Mouse (Mus musculus) spleen, postnatal 4 days (tissue): ENCODE measurements around the gene Gm11985.
A peak's percentile ranks its signal among the peaks of the same experiment; 100 is the strongest.
"Not testable (repeated sequence)": the region's sequence is repeated elsewhere in the genome, so short reads cannot be mapped to it uniquely, and the experiment has no call there.

Experiments
- DNase-seq, 2 experiments: peaks; one replicate each; pipeline ENCODE4 v3.0.0; 2022; ENCODE audit warnings: low spot score in 2 of 2

Gm11985 gene

DNA sequence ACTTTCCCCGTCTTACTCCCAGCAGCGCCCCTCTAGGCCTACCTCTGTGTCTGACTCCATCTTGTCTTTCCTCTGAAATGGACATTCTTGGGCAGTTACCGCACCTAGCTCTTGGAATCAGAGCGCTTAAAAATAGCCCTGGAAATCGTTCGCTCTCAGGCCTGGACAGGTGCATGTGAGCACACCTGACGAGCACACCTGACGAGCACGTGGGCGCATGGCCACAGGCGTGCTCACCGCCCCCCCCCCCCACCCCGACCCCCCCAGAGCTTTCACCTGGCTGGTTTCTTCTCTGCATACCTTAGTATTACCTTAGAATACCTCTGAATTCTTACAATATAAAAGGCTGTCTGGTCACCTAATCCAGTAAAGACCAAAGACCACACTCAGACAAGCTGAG lies at the start of gene Gm11985:
Gene Gm11985 (minus strand): TSS at position 101 of the 400 bp plus-strand sequence.
- no peak for DNase-seq

DNA sequence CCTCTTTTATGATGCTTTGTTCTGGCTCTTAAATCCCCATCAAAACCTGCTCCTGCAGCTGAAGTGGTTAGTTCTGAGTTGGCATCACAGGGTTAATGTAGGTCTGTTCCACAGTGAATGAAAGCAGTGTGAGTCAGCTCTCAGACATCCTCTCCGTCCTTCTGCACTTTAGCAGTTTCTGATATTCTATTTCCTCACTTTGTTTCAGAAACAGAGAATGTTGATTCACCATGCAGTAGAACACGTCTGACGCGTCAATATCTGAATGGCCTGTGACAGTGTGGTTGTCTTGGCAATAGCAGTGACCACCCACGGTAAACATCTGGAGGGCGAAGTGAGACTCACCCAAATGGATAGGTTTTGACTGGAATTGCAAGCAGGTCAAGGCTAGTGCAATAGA lies 49.3 kb upstream of the Gm11985 start:
- no peak for DNase-seq

DNA sequence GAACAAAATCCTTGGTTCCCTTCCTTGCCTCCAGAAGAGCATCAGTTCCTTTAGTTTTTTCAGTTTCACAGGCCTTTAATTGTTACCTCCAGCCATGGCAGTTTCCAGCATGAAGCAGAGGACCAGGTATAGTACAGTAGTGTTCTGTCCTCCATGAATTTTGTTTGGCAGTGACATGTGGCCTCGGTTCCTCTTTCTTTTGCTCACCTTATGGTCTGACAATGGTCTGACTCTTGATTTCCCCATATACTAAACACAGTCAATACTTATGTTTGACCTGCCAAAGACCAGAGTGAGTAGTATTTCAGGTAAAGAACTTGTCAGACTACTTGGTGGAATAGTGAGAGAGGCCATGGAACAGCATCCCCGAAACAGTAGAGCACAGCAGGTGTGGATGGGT lies 48.4 kb upstream of the Gm11985 start:
- DNase-seq: no peak

DNA sequence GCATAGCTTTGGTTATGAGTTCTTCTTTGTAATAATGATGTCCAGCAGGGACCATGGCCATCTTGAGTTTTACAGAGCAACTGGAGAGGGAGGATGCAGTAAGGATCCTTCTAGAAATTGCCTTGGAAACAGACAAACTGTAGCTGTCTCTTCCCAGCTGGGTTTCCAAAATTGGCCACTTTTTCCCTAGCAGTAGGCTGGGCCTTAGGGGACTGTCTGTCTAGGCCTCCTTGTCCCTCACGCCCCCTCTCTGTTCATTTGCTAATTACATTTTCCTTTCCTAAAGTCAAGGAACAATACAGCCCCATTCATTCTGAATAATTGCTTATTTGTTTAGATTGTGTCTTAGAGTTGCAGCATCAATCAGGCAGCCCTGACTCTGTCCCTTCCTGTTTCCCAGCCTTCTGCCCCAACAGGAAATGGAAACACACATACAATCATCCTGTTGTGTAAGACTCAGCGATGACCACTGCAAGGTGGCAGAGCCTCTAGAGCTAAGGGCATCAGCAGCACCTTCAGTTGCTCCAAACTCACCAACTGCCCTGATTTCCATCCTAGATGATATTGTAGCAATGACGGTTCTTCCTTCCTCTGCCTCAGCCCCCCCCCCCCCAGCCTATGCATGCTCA lies 46.7 kb upstream of the Gm11985 start:
- no peak for DNase-seq

DNA sequence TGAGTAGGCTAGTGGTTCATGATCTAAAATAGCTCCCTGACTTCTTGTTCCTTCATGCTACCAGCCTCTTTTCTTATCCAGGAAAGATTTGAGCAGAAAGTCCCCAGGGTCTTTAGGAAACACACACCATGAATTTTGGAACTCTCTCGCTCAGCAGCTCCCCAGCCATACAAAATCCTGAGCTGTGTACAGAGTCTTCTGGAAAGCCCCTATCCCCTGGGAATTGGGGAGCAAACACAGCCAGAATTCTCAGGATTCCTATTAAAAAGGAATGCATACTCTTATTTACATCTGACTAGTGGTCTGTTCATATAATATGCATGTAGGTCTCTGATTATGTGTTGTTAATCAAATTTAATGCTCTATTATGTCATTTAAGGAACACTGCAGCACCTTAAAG lies 46.1 kb upstream of the Gm11985 start:
- no peak for DNase-seq

DNA sequence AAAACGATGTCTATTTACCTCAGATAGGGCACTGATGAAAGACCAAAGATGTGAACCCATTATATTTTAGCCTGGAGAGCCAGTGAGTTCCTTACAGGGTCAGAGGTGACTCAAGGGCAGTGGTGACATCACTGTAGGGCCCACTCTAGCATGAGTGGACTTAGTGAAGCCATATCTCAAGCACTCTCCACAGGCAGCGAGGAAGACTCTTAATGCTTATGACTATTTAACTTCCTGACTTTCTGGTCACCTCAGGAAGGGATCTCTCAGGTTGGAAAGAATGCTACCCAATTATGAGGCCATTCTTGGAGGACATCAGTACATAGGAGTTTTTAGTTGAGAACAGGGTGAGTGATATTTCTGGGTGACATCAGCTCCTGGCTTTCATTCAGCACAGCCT lies 45.0 kb upstream of the Gm11985 start:
- no peak for DNase-seq

DNA sequence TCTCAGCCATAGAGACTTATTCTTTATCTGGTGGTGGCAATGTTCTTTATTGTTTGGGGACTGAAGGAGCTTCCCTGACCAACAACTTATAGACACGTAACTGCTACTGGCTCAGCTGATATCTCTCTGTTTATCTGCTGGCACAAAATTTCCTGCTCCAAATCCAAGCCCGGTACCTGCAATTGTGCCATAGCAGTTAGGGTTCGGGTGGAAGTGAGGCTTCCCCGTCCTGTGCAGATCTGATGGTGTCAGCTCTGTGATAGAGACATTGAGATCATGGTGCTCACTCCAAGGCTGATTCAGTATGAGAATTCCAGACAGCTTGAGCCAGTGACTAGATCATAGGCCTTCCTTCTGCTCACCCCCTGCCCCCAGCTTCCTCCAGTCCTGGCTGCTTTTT lies 43.6 kb upstream of the Gm11985 start:
- DNase-seq: no peak

DNA sequence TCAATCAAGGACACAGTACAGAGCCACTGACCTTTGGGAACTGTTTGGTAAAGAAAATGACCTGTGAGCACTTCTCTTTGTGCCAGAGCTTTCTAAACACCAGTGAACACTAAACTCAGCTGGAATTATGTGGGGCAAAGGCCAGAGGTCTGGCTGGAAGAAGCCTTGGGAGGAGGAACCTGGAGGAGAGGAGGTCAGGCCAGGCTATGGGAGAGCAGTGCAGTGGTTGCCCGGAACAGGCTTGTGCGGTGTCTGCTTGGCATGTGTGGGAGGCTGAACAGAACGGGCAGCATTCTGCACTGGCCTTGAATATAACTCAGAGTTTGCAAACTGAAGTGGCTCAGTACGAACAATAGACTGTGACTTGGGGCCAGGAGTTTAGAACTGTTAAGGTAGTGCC lies 41.6 kb upstream of the Gm11985 start:
- no peak for DNase-seq

DNA sequence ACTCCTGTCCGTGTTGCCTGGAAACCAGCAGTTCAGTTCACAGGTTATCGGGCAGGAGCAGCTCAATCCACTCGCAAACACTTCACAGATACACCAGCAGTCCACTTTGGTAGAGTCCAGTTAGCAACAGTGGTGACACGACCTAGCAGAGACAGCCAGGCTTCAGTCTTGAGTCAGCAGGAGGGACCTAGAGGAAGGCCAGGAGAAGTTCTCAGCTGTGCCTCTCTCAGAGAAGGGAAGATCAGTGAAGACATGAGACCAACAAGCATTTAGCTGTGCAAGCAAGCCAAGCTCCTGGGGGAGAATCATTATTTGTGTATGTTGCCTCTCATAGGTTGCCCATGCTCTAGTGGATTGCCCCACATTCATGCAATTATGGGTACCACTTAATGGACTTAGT lies 39.7 kb upstream of the Gm11985 start:
- no peak for DNase-seq

DNA sequence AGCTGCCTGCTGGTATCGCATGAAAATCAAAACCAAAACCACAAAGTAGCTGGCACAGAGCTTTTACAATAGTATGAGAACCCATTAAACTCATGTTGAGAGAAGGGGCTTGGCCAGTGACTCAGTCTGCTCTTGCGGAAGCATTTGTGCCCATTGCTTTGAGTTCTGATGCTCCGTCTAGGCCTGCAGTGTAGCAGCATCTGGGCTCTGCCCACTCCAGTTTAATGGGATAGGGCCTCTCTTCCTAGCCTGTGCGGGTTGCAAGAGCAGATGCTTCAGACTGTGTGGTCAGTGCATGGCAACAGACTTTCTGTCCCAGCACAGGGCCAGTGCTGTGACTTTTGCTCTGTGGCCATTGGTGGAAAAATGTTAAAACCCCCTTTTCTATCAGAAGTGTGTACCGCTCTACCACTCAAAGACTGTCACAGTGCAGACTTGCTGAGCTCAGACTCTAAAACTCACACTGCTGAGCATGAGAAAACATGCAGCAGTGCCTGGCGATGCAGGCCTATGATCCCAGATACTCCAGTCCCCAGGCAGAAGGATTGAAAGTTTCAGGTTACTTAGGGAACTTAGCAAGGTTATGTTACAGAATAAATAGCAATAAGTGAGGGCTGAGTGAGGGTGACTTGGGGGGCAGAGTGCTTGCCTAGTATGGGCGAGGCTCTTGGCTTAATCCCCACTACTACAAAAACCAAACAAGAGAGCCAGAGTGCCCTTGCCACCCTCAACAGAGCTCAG lies 38.6 kb upstream of the Gm11985 start:
- DNase-seq: no peak

DNA sequence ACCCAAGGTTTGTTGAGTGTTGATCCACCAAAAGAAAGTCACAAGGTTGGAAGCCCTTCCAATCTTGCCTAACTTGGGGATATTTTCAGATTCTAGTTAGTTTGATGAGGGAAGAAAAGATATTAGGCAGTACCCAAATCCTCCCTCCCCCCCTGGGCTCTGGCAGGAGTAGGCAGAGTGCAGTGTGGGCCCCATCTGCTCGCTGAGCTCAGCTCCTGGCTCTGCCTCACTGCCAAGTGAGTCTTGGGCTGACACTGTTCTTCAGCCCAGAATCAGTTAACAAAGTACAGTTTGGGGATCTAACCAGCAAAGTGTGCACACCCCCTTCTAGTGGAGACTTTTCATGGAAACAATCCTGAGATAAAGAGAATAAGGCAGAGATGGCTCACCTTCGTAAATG lies 37.8 kb upstream of the Gm11985 start:
- no peak for DNase-seq

DNA sequence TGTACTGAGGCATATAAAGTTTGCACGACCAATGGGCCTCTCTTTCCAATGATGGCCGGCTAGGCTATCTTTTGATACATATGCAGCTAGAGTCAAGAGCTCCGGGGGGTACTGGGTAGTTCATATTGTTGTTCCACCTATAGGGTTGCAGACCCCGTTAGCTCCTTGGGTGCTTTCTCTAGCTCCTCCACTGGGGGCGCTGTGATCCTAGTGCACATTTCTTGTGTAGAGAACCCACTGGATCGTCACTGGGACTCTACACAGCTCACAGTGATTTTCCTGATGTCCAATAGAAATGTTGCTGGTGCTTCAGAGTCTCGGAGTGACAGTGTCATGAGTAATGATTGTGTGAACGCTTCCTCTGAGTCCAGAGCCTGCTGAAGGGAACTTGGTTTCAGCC lies 33.5 kb upstream of the Gm11985 start:
- not testable (repeated sequence) for DNase-seq

DNA sequence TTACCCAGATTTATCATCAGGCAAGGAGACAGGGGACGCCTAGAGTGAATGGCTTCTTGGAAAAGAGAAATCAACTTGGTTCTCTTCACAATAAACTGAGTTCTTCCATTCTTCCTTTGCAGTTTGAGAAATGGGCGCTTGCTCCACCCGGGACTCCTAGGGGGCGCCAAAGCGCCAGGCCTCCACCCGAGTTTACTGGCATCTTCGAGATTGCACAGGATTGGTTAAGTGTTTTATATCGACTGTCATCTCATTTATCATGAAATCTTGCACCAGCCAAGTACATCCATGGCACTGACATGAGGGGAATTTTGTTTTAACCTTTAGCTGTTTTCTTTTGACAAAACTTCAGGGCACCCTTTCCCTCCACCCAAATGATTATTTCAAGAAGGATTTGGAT lies 27.3 kb upstream of the Gm11985 start:
- DNase-seq: no peak

DNA sequence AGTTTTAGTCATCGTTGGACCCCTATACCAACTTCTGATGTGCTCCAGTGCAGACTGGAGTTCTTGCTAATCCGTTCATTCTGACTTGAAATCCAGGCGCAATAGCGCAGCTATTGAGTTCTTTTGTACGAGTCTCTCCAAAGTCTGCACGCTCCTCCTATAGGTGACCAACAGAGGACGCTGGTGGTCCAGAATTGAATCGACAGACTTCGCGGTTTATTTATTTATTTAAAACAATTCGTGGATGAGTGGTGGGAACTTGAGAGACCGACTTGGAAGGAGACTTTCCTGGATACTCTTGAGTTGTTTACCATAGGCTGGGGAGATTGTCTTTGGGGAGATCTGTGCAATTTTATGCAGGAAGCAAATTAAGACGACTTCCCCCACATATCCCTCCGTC lies 26.4 kb upstream of the Gm11985 start:
- no peak for DNase-seq

DNA sequence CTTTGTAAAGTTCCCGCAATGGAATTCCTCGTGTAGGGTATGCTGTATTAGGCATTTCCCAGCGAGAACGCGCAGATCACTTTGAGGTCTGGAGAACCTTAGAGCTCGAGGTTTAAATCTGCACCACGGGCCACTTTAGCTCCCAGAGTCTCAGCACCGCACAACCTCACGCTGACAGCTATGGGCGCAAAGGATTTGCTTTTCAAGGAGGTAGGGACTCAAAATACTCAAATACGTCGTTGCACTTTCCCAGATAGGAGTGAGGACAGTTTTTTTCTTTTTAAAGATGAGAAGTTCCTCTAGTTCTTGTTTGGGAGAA lies 25.9 kb upstream of the Gm11985 start:
- DNase-seq: no peak

DNA sequence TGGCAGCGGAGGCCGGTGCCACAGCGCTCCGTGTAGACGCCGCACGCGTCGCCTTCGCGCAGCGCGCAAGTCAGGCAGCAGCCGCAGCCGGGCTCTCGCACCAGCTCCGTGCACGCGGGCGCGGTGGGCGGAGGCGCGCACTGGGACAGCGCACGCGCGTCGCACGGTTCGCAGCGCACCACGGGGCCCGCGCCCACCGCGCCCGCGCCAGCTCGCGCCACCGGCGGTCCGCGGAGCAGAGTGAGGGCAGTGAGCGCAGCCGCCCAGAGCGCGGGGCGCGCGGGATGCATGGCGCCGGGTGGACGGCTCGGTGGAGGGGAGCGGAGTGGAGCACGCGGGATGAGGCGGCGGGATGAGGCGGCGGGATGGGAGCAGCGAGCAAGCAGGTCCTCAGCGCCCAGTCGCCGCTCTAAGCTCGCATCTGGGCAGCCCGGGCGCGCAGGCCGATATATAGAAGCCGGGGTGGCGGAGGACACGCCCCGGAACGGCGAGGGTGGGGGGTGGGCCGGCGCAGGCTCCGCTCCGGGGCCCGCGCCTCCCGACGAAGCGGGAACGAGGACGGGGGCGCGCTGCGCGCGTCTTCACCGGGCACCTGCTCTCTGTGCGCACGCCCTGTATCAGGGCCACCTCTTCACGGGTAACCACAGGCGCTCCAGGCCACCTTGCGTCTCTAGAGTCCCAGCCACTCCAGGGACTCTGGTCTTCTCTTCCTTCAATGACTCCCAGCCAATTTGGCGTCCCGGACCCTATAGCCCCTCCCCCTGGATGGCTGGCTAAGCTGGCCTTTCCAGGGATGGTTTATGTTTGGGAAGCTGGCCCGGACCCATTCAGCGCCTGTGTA lies 25.4 kb upstream of the Gm11985 start, which contains the start of gene Igfbp3:
Gene Igfbp3 (minus strand): TSS at position 423 of the 841 bp plus-strand sequence.
- DNase-seq: no peak

DNA sequence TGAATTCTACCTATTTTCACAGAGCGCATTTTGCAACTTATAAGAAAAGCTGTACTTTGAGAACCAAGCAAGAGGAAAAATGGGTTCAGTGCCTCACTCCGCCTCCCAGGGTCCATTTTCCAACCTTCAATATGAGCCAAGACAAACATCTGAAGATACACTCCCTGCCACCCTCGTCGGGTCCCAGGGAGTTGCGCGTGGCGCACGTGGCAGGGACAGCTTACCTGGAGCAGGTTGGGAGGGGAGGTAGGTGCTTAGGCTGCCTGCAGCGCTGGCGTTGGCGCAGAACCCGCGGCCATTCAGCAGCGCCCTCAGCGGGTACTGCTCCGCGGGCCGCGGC lies 24.8 kb upstream of the Gm11985 start:
- DNase-seq: no peak

DNA sequence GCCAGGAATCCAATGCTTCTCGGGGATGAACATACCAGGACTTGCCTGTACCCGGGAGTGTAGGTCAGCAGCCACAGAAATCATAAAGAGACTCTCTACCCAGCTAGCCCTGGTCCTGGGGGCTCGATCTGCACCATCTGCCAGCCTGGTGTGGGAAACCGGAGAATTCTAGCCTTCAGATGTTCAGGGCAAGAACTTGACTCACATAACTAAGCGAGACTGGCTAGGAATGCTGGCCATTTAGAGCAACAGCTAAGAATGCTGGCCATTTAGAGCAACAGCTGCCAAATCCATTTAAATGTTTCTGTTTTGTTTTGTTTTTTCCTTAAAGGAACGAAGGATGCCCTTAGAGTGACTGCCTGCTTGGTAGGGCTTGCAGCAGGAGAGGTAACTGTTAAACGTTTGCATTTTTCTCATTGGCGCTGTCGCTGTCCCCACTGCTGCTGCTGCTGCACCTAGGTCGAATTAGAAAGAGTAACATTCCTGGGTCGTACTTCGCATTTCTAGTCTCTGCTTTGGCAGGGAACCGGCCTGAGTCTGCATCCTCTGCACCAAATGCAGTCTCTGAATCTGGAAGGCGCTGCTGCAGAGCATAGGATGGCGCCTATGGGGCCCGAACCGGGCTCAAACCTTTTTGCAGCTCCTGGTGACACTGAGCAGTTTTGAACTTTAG lies 23.9 kb upstream of the Gm11985 start:
- no peak for DNase-seq

DNA sequence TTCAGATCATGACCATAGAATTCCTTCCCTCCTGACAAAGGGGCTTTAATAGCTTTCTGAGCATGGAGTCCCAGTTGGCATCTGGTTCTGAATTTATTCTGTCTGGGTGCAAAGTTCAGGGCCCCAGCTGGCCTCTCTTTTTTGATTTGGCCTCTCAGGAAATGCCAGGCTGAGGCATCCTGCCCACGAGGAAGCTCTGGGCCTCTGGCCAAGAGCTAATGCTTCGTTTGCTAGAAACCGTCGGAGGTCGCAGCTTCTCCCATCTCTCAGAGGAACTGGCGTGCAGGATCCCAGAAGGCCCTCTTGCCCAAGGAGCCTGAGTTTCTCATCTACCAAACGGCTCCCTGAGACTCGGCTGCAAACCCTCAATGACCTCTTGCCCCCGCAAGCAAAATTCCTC lies 22.8 kb upstream of the Gm11985 start:
- DNase-seq: no peak

DNA sequence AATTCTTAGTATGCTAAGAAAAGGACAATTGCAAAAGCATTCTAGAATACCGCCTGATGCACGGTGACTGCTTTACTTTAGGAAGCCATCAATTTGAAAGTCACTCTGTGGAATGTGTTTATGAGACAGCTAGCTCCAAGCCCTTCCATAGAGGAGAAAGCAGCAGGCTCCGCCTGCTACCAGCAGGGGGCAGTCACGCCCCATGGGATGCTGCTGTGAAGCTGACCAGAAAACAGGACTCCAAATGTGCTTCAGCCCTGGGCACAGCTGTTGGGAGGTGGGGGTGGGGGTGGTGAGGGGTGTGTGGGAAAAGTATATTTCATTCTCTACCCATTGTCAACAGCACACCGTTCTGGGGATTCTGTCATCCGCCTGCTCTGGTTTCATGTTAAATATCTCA lies 22.0 kb upstream of the Gm11985 start:
- peak in 1 of 2 experiments; percentile 25 for DNase-seq

DNA sequence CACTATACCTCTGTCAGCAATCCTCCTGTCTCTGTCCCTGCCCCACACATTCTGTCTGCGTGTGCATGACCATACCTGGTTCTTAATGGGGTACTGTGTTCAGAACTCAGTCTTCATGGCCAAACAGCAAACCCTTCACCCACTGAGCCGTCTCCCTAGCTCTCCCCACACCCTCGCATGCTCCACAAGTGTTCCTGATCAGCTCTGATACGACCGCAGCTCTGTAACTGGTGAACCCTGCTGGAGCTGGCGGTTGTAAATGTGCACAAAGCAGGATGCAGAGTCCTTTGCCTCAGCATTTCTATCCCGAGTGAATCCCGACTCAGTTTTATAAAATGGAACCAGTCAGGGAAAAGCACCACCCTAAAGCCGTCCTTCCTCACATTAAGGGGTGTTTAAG lies 15.5 kb upstream of the Gm11985 start:
- DNase-seq: no peak

DNA sequence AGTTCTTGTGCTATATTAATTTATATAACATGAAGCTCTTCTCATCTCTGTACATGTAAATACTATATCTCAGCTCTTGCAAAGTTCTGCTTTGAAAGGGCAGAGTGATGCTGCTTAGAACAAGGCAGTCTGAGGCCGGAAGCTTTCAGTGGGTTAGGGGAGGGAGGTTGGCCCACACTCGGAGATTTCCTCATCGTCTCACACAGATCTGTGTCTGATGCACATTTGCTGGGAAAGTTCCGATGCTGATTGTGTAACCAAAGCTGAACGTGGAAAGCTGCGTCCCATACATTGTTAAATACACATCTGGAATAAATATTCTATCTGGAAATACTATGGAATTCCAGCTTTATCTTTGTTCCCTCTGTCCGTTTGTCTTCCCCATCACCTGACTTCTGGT lies 13.8 kb upstream of the Gm11985 start:
- DNase-seq: no peak

DNA sequence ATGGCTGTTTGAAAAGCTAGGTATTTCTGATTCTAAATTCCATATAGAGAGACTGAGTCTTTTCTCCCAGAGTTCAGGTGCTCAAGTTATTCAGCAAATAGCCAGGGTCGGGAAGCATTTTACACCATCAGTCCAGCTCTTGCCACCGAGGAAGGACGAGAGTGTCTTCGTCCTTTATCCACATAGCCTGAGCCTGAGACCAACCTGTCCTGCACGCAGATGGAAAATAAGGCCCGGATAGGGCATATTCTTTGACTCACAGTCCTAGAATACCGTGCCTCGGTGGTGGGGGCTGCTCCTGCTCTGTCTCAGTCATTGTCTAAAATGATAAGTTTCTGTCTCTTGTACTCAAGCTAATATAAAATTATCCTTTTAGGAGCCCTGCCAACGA lies 12.0 kb upstream of the Gm11985 start:
- no peak for DNase-seq
